Mouse (Mus musculus): ENCODE results near the gene Rcan2. TPM values are rescaled to one million over a fixed set of nuclear protein-coding genes. Genes with fewer than 3 reads are reported as not detected.
"Not testable (repeated sequence)": the region's sequence is repeated elsewhere in the genome, so short reads cannot be mapped to it uniquely, and the experiment has no call there.

Gene Rcan2
- polyA plus RNA-seq, 1 experiment from 2014 or later, result 2.0 TPM

DNA sequence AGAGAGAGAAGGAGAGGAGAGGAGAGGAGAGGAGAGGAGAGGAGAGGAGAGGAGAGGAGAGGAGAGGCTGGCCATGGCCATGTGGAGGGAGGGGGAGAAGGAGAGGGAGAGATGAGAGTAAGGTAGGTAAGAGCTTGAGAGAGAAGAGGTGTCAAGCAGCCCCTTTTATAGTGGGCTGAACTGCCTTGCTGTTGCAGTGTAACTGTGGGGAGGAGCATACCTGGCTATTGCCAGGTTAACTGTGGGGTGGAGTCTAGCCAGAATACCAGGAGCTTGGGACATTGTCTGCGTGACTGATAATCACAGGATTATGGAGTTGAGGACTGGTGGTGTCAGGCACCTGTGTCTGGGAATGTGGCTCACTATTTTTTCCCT lies 24.2 kb downstream of the Rcan2 start:
- ATAC-seq (ENCODE audit: insufficient number of reproducible peaks, insufficient read depth, low FRiP score, low TSS enrichment, low read depth); H3K27me3 ChIP-seq; H3K4me3 ChIP-seq (replicated peaks); H3K36me3 ChIP-seq; H3K9ac ChIP-seq (replicated peaks); H3K4me1 ChIP-seq (replicated peaks); H3K4me2 ChIP-seq; H3K27ac ChIP-seq; H3K9me3 ChIP-seq: not testable (repeated sequence)
- 60% methylated on average over 1 of the region's 1 CpGs for WGBS

GRCm38 (mm10) chr17:43827261-43827660 lies 26.1 kb downstream of the Rcan2 start:
- no peak overlapping the region for H3K4me3 ChIP-seq (replicated peaks)
- ATAC-seq (ENCODE audit: insufficient number of reproducible peaks, insufficient read depth, low FRiP score, low TSS enrichment, low read depth), result no peak
- no peak overlapping the region for H3K4me2 ChIP-seq
- H3K27ac ChIP-seq, result no peak overlapping the region
- no peaks in the 10 kb centered on the region for H3K4me1 ChIP-seq (replicated peaks)
- no peaks in the 10 kb centered on the region for H3K36me3 ChIP-seq
- 60% methylated on average over 3 of the region's 3 CpGs for WGBS
- no peaks in the 10 kb centered on the region for H3K9me3 ChIP-seq
- no peak overlapping the region for H3K9ac ChIP-seq (replicated peaks)
- H3K27me3 ChIP-seq, result no peaks in the 10 kb centered on the region

DNA sequence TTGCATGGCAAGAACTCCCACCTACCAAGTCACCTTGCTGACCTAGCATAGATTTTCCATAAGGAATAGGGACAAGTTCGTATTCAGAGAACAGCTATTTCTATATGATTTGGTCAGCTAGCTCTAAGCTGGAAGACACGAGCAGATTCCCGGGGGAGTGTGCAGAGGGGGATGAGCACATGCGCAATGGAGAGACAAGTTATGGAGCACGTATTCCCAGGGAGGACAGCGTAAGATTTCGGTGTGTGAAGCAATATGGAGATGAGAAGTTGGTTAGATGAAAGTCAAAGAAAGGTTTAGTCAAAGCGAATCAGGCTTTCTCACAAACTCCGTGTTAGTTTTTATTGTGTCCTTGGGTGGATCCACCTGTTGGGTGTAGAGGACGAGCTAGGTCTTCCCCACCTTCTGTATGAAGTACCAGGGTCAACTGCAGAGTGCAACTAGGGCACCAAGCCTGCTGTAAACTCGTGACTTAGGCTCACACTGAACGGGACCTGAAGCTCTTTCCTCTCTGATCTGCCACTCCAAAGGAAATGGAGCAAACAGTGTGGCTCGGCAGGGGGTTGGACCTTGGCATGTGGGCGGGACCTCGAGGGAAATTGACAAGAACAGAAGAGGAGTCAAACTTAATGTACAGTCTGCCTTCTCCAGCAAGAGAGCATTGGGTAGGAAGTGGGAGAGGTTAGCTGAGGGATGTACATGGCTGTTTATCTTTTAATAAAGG lies 31.4 kb downstream of the Rcan2 start:
- Histone ChIP-seq H3K9ac (replicated peaks) (no peak overlapping the region), H3K27ac (no peak overlapping the region), H3K36me3 (no peaks in the 10 kb centered on the region), H3K27me3 (no peaks in the 10 kb centered on the region), H3K4me3 (replicated peaks) (no peak overlapping the region), H3K4me2 (no peak overlapping the region), H3K9me3 (no peaks in the 10 kb centered on the region), H3K4me1 (replicated peaks) (no peaks in the 10 kb centered on the region)
- no peak for ATAC-seq (ENCODE audit: insufficient number of reproducible peaks, insufficient read depth, low FRiP score, low TSS enrichment, low read depth)
- 73% methylated on average over 15 of the region's 15 CpGs for WGBS

- WGBS, result 87% methylated on average over 9 of the region's 9 CpGs
- Histone ChIP-seq H3K9me3 (no peaks in the 10 kb centered on the region), H3K4me2 (no peak overlapping the region), H3K9ac (replicated peaks) (no peak overlapping the region), H3K27me3 (no peaks in the 10 kb centered on the region), H3K36me3 (no peaks in the 10 kb centered on the region), H3K4me3 (replicated peaks) (no peak overlapping the region), H3K27ac (no peak overlapping the region), H3K4me1 (replicated peaks) (no peaks in the 10 kb centered on the region)
- no peak for ATAC-seq (ENCODE audit: insufficient number of reproducible peaks, insufficient read depth, low FRiP score, low TSS enrichment, low read depth)
Observed at GRCm38 (mm10) chr17:43840208-43840607, 39.1 kb downstream of the Rcan2 start.

GRCm38 (mm10) chr17:43846714-43847113 lies 45.6 kb downstream of the Rcan2 start:
- H3K36me3 ChIP-seq, result no peaks in the 10 kb centered on the region
- no peak overlapping the region for H3K9ac ChIP-seq (replicated peaks)
- H3K4me3 ChIP-seq (replicated peaks), result no peak overlapping the region
- no peak overlapping the region for H3K27ac ChIP-seq
- H3K4me2 ChIP-seq, result no peak overlapping the region
- no peaks in the 10 kb centered on the region for H3K9me3 ChIP-seq
- whole genome bisulfite sequencing, result 65% methylated on average over 2 of the region's 2 CpGs
- no peaks in the 10 kb centered on the region for H3K4me1 ChIP-seq (replicated peaks)
- no peak for ATAC-seq (ENCODE audit: insufficient number of reproducible peaks, insufficient read depth, low FRiP score, low TSS enrichment, low read depth)
- no peaks in the 10 kb centered on the region for H3K27me3 ChIP-seq

DNA sequence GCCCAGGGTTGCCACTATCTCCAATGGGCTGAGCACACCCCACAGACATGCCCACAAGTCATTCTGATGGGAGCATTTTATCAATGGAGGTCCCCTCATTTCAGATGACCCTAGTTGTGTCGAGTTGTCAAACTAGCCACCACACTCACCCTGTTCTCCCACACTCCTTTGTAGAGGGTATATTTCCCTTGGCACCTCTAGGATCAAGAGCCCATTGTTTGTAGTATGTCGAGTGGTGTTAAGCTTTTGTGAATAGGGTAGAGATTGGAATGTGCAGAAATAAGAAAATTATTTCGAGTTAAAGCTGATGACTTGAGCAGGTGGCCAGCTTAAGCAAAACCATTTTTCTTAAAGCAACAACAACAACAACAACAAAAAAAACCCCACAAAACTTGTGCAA lies 47.8 kb downstream of the Rcan2 start:
- ATAC-seq (ENCODE audit: insufficient number of reproducible peaks, insufficient read depth, low FRiP score, low TSS enrichment, low read depth), result no peak
- Histone ChIP-seq H3K27ac (no peak overlapping the region), H3K4me2 (no peak overlapping the region), H3K9ac (replicated peaks) (no peak overlapping the region), H3K9me3 (no peaks in the 10 kb centered on the region), H3K27me3 (no peaks in the 10 kb centered on the region), H3K4me1 (replicated peaks) (no peaks in the 10 kb centered on the region), H3K4me3 (replicated peaks) (no peak overlapping the region), H3K36me3 (no peaks in the 10 kb centered on the region)
- WGBS, result 79% methylated on average over 3 of the region's 3 CpGs

GRCm38 (mm10) chr17:43855132-43855531 lies 54.0 kb downstream of the Rcan2 start:
- Histone ChIP-seq H3K36me3 (no peaks in the 10 kb centered on the region), H3K4me3 (replicated peaks) (no peak overlapping the region), H3K4me2 (no peak overlapping the region), H3K9me3 (no peaks in the 10 kb centered on the region), H3K27me3 (no peaks in the 10 kb centered on the region), H3K4me1 (replicated peaks) (no peaks in the 10 kb centered on the region), H3K9ac (replicated peaks) (no peak overlapping the region), H3K27ac (no peak overlapping the region)
- 83% methylated on average over 5 of the region's 5 CpGs for WGBS
- ATAC-seq (ENCODE audit: insufficient number of reproducible peaks, insufficient read depth, low FRiP score, low TSS enrichment, low read depth), result no peak

DNA sequence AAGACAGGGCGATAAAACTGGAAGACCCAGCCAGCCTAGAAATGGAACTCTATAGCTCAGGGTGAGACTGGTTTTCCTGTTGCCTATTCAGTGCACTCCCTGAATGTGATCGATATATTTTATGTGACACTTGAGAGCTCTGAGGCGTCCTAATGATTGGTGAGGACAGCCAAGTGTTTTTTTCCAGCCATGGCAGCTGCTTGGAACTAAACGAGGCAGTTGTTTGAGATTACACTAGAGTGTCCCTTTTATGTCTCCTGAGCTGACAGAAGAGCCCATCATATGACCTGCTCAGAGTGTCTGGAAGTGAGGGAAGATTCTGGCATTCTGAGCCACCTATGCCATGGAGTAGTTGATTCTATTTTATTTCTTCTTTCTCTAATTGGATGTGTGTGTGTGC lies 54.9 kb downstream of the Rcan2 start:
- Histone ChIP-seq H3K4me1 (replicated peaks) (no peaks in the 10 kb centered on the region), H3K9me3 (no peaks in the 10 kb centered on the region), H3K36me3 (no peaks in the 10 kb centered on the region), H3K4me3 (replicated peaks) (no peak overlapping the region), H3K27ac (no peak overlapping the region), H3K27me3 (no peaks in the 10 kb centered on the region), H3K9ac (replicated peaks) (no peak overlapping the region), H3K4me2 (no peak overlapping the region)
- WGBS, result 57% methylated on average over 4 of the region's 4 CpGs
- ATAC-seq (ENCODE audit: insufficient number of reproducible peaks, insufficient read depth, low FRiP score, low TSS enrichment, low read depth), result no peak

GRCm38 (mm10) chr17:43868808-43869207 lies 67.7 kb downstream of the Rcan2 start:
- whole genome bisulfite sequencing, result 91% methylated on average over 9 of the region's 9 CpGs
- no peak overlapping the region for H3K27ac ChIP-seq
- no peaks in the 10 kb centered on the region for H3K9me3 ChIP-seq

GRCm38 (mm10) chr17:43869677-43870076 lies 68.5 kb downstream of the Rcan2 start:
- no peak overlapping the region for H3K4me3 ChIP-seq (replicated peaks)
- no peak overlapping the region for H3K9ac ChIP-seq (replicated peaks)
- H3K4me2 ChIP-seq, result no peak overlapping the region
- no peak overlapping the region for H3K27ac ChIP-seq
- 26% methylated on average over 5 of the region's 5 CpGs for WGBS
- no peaks in the 10 kb centered on the region; the same call in 1 of the 2 replicates for H3K27me3 ChIP-seq
- no peaks in the 10 kb centered on the region for H3K9me3 ChIP-seq
- ATAC-seq (ENCODE audit: insufficient number of reproducible peaks, insufficient read depth, low FRiP score, low TSS enrichment, low read depth), result no peak
- no peaks in the 10 kb centered on the region; the same call in 1 of the 2 replicates for H3K4me1 ChIP-seq (replicated peaks)
- H3K36me3 ChIP-seq, result no peaks in the 10 kb centered on the region

More at GRCm38 (mm10) chr17:43868808-43869207, 67.7 kb downstream of the Rcan2 start:
- no peaks in the 10 kb centered on the region; the same call in 1 of the 2 replicates for H3K27me3 ChIP-seq
- no peaks in the 10 kb centered on the region for H3K36me3 ChIP-seq
- no peak for ATAC-seq (ENCODE audit: insufficient number of reproducible peaks, insufficient read depth, low FRiP score, low TSS enrichment, low read depth)
- H3K4me3 ChIP-seq (replicated peaks), result no peak overlapping the region
- H3K4me1 ChIP-seq (replicated peaks), result no peaks in the 10 kb centered on the region; the same call in 1 of the 2 replicates
- H3K4me2 ChIP-seq, result no peak overlapping the region
- H3K9ac ChIP-seq (replicated peaks), result no peak overlapping the region

GRCm38 (mm10) chr17:43874417-43874816 lies 73.3 kb downstream of the Rcan2 start:
- Histone ChIP-seq H3K4me1 (replicated peaks) (no peaks in the 10 kb centered on the region; the same call in 1 of the 2 replicates), H3K4me2 (no peak overlapping the region), H3K9me3 (no peaks in the 10 kb centered on the region), H3K9ac (replicated peaks) (no peak overlapping the region), H3K27me3 (no peaks in the 10 kb centered on the region; the same call in 1 of the 2 replicates), H3K4me3 (replicated peaks) (no peak overlapping the region), H3K36me3 (no peaks in the 10 kb centered on the region), H3K27ac (no peak overlapping the region)
- WGBS, result 83% methylated on average over 5 of the region's 5 CpGs
- ATAC-seq (ENCODE audit: insufficient number of reproducible peaks, insufficient read depth, low FRiP score, low TSS enrichment, low read depth), result no peak

DNA sequence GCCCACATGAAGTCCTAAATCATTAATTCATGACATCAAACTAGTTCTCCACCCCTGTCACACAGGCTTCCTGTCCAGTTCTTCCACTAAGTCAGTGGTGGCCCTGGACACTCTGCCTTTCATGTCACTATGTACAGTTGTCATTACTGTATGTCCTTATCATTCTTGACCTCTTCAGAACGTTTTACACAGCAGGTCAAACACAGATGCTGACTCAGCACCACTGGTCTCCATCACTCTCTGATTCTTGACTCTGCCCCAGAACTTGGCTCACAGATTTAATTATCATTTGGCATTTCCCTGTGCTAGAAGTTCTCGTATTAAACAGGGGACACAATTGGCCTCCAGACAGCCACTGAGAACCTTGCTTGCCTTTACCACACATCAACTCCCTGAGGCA lies 76.3 kb downstream of the Rcan2 start:
- 63% methylated on average over 2 of the region's 2 CpGs for WGBS
- ATAC-seq (ENCODE audit: insufficient number of reproducible peaks, insufficient read depth, low FRiP score, low TSS enrichment, low read depth), result no peak
- Histone ChIP-seq H3K4me1 (replicated peaks) (no peaks in the 10 kb centered on the region; the same call in 1 of the 2 replicates), H3K27me3 (no peaks in the 10 kb centered on the region), H3K36me3 (no peaks in the 10 kb centered on the region), H3K27ac (no peak overlapping the region), H3K4me3 (replicated peaks) (no peak overlapping the region), H3K4me2 (no peak overlapping the region), H3K9me3 (no peaks in the 10 kb centered on the region), H3K9ac (replicated peaks) (no peak overlapping the region)

Measured in limb, embryonic 12.5 days (tissue).